Mouse (Mus musculus): Measurements from ENCODE around the gene Pla2g12a. TPM values are rescaled to one million over a fixed set of nuclear protein-coding genes. Genes with fewer than 3 reads are reported as not detected.

Gene Pla2g12a
- polyA plus RNA-seq, 1 experiment from 2014 or later = 22.0 TPM

DNA sequence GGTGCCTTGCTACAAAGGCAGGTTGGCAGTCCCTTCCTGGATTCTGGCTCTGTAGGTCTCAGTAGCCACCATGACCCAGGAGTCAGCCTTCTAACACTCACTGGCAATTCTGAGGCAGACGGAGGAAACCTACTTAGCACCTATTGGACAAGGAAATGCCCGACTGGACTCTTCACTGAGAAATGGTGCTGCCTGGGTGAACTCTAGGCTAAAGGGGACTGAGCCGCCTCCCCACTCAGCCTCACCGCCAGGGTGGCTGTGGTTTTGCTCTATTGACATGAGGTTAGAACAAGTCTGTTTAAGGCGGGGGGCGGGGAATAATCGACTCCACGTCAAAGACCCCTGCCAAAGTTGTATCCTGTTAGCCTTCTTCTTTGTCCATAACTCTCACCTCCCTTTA, 25.5 kb downstream of the Pla2g12a start:
- H3K4me3 ChIP-seq = no peak overlapping the region
- WGBS = 89% methylated on average over 8 of the region's 8 CpGs
- no peak for ATAC-seq (ENCODE audit: low FRiP score, low read depth)
- no peak overlapping the region for H3K27ac ChIP-seq
- H3K9me3 ChIP-seq = no peaks in the 10 kb centered on the region
- peaks cover 22% of the 10 kb centered on the region for H3K4me1 ChIP-seq
- H3K4me2 ChIP-seq (replicated peaks) = no peak overlapping the region
- H3K9ac ChIP-seq = no peak overlapping the region
- H3K36me3 ChIP-seq = peaks cover 28% of the 10 kb centered on the region
- H3K27me3 ChIP-seq = no peaks in the 10 kb centered on the region

DNA sequence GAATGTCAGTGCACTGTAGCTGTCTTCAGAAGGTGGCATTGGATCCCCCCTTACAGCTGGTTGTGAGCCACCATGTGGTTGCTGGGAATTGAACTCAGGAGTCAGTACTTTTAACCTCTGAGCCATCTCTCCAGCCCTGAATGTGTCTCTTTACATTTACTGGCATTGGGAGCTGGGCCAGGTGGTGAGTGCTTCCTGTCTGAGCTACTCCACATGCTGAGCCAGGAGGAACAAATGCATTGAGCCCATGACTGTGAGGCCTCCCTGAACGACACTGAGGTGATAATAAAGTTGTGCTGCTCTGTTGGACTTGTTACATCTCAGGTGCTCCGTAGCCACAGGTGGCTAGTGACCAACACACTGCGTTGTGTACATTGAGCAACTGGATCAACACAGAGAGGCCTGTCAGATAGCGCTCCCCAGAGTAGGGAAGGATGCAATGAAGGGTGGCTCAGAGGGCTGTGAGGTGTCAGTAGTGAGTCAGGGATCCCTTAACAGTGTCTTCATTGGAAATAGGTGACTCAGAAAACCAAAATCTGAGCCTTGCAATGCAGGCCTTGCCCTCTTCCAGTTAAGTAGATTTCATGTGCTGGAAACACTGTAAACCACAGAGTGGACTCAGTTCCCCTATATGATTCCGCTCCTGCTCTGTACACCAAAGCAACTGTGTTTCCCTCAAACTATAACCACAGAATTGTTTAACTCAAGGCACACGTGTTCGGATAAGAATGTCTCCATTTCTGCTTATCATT, 26.2 kb downstream of the Pla2g12a start:
- 85% methylated on average over 7 of the region's 7 CpGs for whole genome bisulfite sequencing
- Histone ChIP-seq H3K27ac (no peak overlapping the region), H3K36me3 (peaks cover 35% of the 10 kb centered on the region), H3K4me1 (peaks cover 22% of the 10 kb centered on the region), H3K9me3 (no peaks in the 10 kb centered on the region), H3K4me2 (replicated peaks) (no peak overlapping the region), H3K27me3 (no peaks in the 10 kb centered on the region), H3K4me3 (no peak overlapping the region), H3K9ac (no peak overlapping the region)
- ATAC-seq (ENCODE audit: low FRiP score, low read depth) = no peak

GRCm38 (mm10) chr3:129912025-129912424, 33.6 kb downstream of the Pla2g12a start:
- no peak overlapping the region for H3K4me3 ChIP-seq
- peaks cover 77% of the 10 kb centered on the region for H3K36me3 ChIP-seq
- H3K9ac ChIP-seq = no peak overlapping the region
- H3K4me1 ChIP-seq = no peaks in the 10 kb centered on the region
- no peak for ATAC-seq (ENCODE audit: low FRiP score, low read depth)
- no peaks in the 10 kb centered on the region for H3K27me3 ChIP-seq
- whole genome bisulfite sequencing = 91% methylated on average over 14 of the region's 14 CpGs
- no peak overlapping the region for H3K4me2 ChIP-seq (replicated peaks)
- no peak overlapping the region for H3K27ac ChIP-seq
- no peaks in the 10 kb centered on the region for H3K9me3 ChIP-seq

GRCm38 (mm10) chr3:129913241-129913640, 34.8 kb downstream of the Pla2g12a start:
- H3K9ac ChIP-seq = no peak overlapping the region
- H3K27ac ChIP-seq = no peak overlapping the region
- 93% methylated on average over 13 of the region's 13 CpGs for WGBS
- no peak overlapping the region for H3K4me3 ChIP-seq
- H3K27me3 ChIP-seq = no peaks in the 10 kb centered on the region
- no peak for ATAC-seq (ENCODE audit: low FRiP score, low read depth)
- H3K36me3 ChIP-seq = peaks cover 69% of the 10 kb centered on the region
- H3K4me1 ChIP-seq = no peaks in the 10 kb centered on the region
- no peak overlapping the region for H3K4me2 ChIP-seq (replicated peaks)
- no peaks in the 10 kb centered on the region for H3K9me3 ChIP-seq

DNA sequence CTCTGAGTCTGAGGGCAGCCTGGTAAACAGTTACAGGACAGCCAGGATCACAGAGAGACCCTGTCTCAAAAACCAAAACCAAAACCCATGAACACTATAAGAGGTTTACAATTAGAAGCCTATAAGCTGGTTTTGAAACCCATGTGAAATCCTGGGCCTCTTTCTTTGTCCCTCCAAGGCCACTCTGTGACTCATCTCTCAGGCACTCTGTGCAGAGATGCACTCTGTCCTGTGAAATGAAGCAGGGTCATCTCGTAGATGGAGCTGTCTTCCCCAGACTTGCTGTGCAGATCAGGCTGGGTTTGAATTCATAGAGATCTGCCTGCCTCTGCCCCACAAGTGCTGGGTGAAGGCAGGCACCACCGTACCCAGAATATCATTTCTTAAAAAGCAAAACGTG, 39.0 kb downstream of the Pla2g12a start:
- Histone ChIP-seq H3K4me3 (no peak overlapping the region), H3K4me2 (replicated peaks) (no peak overlapping the region), H3K9me3 (no peaks in the 10 kb centered on the region), H3K27ac (no peak overlapping the region), H3K36me3 (peaks cover 30% of the 10 kb centered on the region), H3K27me3 (no peaks in the 10 kb centered on the region), H3K9ac (no peak overlapping the region), H3K4me1 (no peaks in the 10 kb centered on the region)
- ATAC-seq (ENCODE audit: low FRiP score, low read depth) = no peak
- 86% methylated on average over 3 of the region's 3 CpGs for WGBS

DNA sequence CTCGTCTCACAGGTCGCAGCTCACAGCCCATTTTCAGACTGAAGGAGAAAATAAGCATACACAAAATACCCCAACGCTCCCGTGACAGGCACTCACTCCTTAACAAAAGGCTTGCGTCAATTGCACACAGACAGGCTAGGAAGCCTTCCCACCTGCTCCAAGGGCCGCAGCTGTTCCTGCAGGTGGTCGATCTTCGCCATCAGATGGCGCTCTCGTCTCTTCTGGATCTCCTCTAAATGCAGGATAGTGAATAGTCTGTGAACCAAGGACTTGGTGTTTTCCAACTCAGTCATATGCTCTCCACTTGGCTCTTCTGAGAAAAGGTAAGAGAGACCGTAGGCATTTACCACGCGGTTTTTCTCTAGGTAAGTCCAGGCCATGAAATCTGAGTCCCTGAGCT, 40.0 kb downstream of the Pla2g12a start:
- Histone ChIP-seq H3K27me3 (no peaks in the 10 kb centered on the region), H3K36me3 (peaks cover 20% of the 10 kb centered on the region), H3K4me2 (replicated peaks) (no peak overlapping the region), H3K4me3 (no peak overlapping the region), H3K27ac (no peak overlapping the region), H3K9me3 (no peaks in the 10 kb centered on the region), H3K9ac (no peak overlapping the region), H3K4me1 (no peaks in the 10 kb centered on the region)
- WGBS = 15% methylated on average over 13 of the region's 13 CpGs
- ATAC-seq (ENCODE audit: low FRiP score, low read depth) = peak; percentile 66

DNA sequence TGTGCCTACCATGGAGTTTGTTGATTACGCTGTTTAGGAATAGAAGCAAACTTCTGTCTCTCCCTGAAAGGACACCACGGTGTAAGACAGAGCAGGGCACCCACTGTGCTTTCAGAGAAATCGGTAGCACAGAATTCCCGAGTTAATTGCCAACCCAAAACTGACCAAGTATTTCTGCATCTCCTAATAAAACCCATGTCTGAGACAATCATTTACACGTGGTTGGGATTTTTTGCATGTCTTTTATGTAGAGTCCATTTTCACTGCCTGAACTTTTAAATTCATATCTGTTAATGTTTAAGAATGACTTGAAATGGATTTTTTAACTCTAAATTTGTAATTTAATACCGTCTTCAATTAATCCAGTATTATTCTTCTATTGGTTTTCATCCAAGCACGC, 45.2 kb downstream of the Pla2g12a start:
- Histone ChIP-seq H3K36me3 (no peaks in the 10 kb centered on the region), H3K4me2 (replicated peaks) (no peak overlapping the region), H3K9me3 (no peaks in the 10 kb centered on the region), H3K4me1 (no peaks in the 10 kb centered on the region), H3K4me3 (no peak overlapping the region), H3K27ac (no peak overlapping the region), H3K27me3 (no peaks in the 10 kb centered on the region), H3K9ac (no peak overlapping the region)
- no peak for ATAC-seq (ENCODE audit: low FRiP score, low read depth)
- 85% methylated on average over 7 of the region's 7 CpGs for WGBS

DNA sequence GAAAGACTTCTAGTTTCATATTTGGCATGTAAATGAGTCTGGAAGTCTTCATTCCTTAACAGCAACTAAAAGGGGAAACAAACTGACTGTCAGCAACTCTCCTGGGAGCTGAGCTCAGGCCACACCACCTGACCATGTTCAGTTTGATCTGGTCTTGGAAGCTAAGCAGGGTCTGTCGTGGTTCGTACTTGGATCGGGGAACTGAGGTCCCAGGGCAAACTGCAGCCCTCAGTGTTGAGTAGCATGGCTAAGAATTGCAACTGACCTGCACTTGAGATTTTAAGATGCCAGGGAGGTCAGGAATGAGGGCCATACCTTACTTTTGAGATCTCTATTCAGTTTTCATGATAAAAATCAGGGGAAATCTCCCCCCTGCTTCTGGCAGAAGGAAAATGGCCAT, 47.5 kb downstream of the Pla2g12a start:
- WGBS = 93% methylated on average over 3 of the region's 3 CpGs
- Histone ChIP-seq H3K4me3 (no peak overlapping the region), H3K4me1 (no peaks in the 10 kb centered on the region), H3K27ac (no peak overlapping the region), H3K36me3 (no peaks in the 10 kb centered on the region), H3K27me3 (no peaks in the 10 kb centered on the region), H3K4me2 (replicated peaks) (no peak overlapping the region), H3K9me3 (no peaks in the 10 kb centered on the region), H3K9ac (no peak overlapping the region)
- ATAC-seq (ENCODE audit: low FRiP score, low read depth) = no peak

GRCm38 (mm10) chr3:129930213-129930778, 51.9 kb downstream of the Pla2g12a start:
- 44% methylated on average over 6 of the region's 6 CpGs for WGBS
- Histone ChIP-seq H3K4me2 (replicated peaks) (no peak overlapping the region), H3K9me3 (no peaks in the 10 kb centered on the region), H3K27me3 (no peaks in the 10 kb centered on the region), H3K4me3 (no peak overlapping the region), H3K36me3 (no peaks in the 10 kb centered on the region), H3K9ac (no peak overlapping the region), H3K27ac (no peak overlapping the region), H3K4me1 (no peaks in the 10 kb centered on the region)
- ATAC-seq (ENCODE audit: low FRiP score, low read depth) = 0 out of 2 replicates have a peak, but pooled peaks have one; percentile 24

DNA sequence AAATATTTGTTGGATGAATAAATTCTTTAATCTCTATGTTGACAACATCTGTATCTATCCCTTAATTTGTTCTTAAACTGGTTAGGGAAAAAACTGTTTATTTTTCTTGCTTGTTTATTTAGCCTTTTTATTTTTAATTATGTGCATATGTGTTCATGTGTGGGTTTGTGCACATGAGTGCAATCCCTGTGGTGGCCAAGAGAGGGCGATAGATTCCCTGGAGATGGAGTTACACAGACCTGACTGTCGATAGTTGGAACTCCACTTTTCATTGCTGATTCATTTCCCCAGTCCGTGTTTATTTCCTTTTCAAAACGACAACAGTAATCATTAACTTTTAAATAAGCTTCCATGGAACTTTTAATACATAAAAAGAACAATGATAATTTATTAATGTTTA, 54.0 kb downstream of the Pla2g12a start:
- H3K9me3 ChIP-seq = no peaks in the 10 kb centered on the region
- no peak for ATAC-seq (ENCODE audit: low FRiP score, low read depth)

GRCm38 (mm10) chr3:129936561-129936960, 58.2 kb downstream of the Pla2g12a start:
- Histone ChIP-seq H3K4me3 (no peak overlapping the region), H3K4me2 (replicated peaks) (no peak overlapping the region), H3K9ac (no peak overlapping the region), H3K4me1 (peaks cover 14% of the 10 kb centered on the region), H3K27me3 (no peaks in the 10 kb centered on the region), H3K9me3 (no peaks in the 10 kb centered on the region), H3K27ac (no peak overlapping the region), H3K36me3 (no peaks in the 10 kb centered on the region)
- 32% methylated on average over 9 of the region's 9 CpGs for WGBS
- no peak for ATAC-seq (ENCODE audit: low FRiP score, low read depth)

More for the DNA sequence above, 54.0 kb downstream of the Pla2g12a start:
- Histone ChIP-seq H3K9ac (no peak overlapping the region), H3K27me3 (no peaks in the 10 kb centered on the region), H3K4me2 (replicated peaks) (no peak overlapping the region), H3K36me3 (no peaks in the 10 kb centered on the region), H3K4me3 (no peak overlapping the region), H3K27ac (no peak overlapping the region), H3K4me1 (peaks cover 6% of the 10 kb centered on the region)
- WGBS = 43% methylated on average over 4 of the region's 4 CpGs

DNA sequence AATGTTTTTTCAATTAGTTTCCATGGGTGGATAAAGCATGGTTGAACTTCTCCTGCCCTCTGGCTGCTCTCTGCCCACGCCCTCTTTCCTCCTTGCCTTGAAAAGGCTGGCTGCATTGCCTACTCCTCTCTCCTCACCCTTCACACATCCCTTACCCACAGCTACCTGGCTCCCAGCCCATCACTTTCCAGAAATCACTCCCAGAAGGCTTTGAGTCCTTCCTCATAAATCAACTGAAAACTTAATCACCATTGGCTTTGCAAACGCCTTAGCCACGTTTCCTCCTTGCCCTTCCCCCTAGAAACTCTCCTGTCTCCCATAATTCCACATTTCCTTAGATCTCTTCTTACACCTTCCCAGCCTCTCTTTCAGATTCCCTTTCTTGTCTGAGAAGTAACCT, 59.4 kb downstream of the Pla2g12a start:
- no peak overlapping the region for H3K4me3 ChIP-seq
- H3K9ac ChIP-seq = no peak overlapping the region
- peak; percentile 54; the same call in 1 of the 2 replicates for ATAC-seq (ENCODE audit: low FRiP score, low read depth)
- H3K36me3 ChIP-seq = no peaks in the 10 kb centered on the region
- H3K4me1 ChIP-seq = peaks cover 14% of the 10 kb centered on the region
- H3K27me3 ChIP-seq = no peaks in the 10 kb centered on the region
- peak overlapping the region; percentile 63 for H3K27ac ChIP-seq
- no peaks in the 10 kb centered on the region for H3K9me3 ChIP-seq
- WGBS = 23% methylated on average over 3 of the region's 3 CpGs
- peak overlapping the region; percentile 28 for H3K4me2 ChIP-seq (replicated peaks)

DNA sequence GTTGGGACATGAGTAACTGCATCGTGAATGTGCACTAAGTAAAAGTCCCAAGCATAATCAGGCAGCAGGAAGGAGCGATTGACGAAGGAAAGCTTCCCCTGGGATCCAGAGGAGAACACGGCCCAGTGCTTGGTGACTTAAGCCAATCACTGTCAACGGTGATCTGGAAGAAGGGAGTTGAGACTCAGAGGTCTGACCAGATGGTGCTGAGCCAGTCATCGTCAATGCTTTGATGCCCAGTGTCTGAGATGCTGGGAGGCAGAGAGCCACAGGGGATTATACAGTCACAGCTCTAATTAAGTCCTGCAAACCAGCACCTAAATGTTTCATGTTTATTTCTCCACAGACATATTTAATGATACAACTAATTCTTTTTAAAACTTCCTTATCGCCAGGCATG, 60.7 kb downstream of the Pla2g12a start:
- ATAC-seq (ENCODE audit: low FRiP score, low read depth) = no peak
- no peak overlapping the region for H3K27ac ChIP-seq
- no peak overlapping the region for H3K4me2 ChIP-seq (replicated peaks)
- no peak overlapping the region for H3K4me3 ChIP-seq
- H3K27me3 ChIP-seq = no peaks in the 10 kb centered on the region
- 48% methylated on average over 7 of the region's 7 CpGs for WGBS
- no peak overlapping the region for H3K9ac ChIP-seq
- H3K9me3 ChIP-seq = no peaks in the 10 kb centered on the region
- peaks cover 14% of the 10 kb centered on the region for H3K4me1 ChIP-seq
- H3K36me3 ChIP-seq = no peaks in the 10 kb centered on the region

Measured in limb, embryonic 13.5 days (tissue).